Mouse (Mus musculus): ENCODE results near the gene Nptx1.
A peak's percentile ranks its signal among the peaks of the same experiment; 100 is the strongest.

The Nptx1 gene

GRCm38 (mm10) chr11:119490861-119491689, 56.5 kb downstream of the Nptx1 start, which contains the start of gene Endov:
Endov (plus strand) TSS chr11:119491347.
- peak; percentile 96 to 99 for DNase-seq
